Mouse (Mus musculus): Measurements from ENCODE around the gene Cdc42se2.

DNA sequence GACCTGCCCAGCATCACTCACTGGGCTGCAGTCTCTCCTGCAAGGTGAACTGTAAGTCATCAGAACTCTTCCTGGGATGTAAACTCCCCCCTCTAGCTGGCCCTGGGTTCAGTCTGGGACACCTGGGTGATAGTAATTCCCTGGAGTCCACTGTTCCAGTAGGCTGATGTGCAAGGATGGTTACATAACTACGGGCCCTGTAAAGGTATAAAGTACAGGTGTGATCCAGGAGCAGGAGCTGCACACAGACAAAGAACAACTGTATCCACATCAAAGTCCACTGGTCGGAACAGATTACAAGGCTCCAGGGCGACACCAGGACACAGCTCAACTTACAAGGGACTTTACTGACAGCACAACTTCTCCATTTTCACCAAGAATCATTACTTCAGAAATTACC is 23.6 kb upstream of the Cdc42se2 start:
- TF ChIP-seq CTCF (IDR thresholded peaks at IDR 0.05; ENCODE audit: borderline replicate concordance, extremely low read depth, insufficient read depth, insufficient read length), result no peak
- no peak for TF ChIP-seq POLR2A (IDR thresholded peaks at IDR 0.05; ENCODE audit: borderline replicate concordance, extremely low read depth, insufficient read depth, insufficient read length, poor library complexity, severe bottlenecking)

Measured in brain, embryonic 14.5 days (tissue).